Mouse (Mus musculus) MEL (cell line): ENCODE measurements at regions not wholly inside any gene's neighbourhood (a gene's known extent, or its start where the extent isn't known, plus 50 kb on each side); places are given as distances from the start of the nearest gene placed in this dataset.

ENCODE experiments used
- DNase-seq: peaks from one replicate; pipeline ENCODE4 v3.0.0; 2011; ENCODE audit warnings: low read depth, low spot score
- H3K27ac ChIP-seq: 2 replicates; pipeline ENCODE4 v1.5.1; 2012; ENCODE audit warnings: low read depth, mild to moderate bottlenecking, control low read depth, low read length, moderate library complexity; ENCODE audit not compliant: control insufficient read depth
- H3K27me3 ChIP-seq, 2 experiments: fragments of 150-350 bp in 1 of 2; sonication (generic) in 1 of 2; 2 replicates each; pipeline ENCODE4 v1.6.1; 2012; ENCODE audit warnings: low read length in 2 of 2, mild to moderate bottlenecking in 2 of 2, improper control_type of control experiment in 1 of 2, moderate library complexity in 1 of 2; ENCODE audit not compliant: insufficient read depth in 2 of 2, control insufficient read depth in 1 of 2
- H3K36me3 ChIP-seq, 2 experiments: 2 replicates each; pipeline ENCODE4 v1.6.1; 2012 to 2014; ENCODE audit warnings: low read length in 2 of 2, improper control_type of control experiment in 1 of 2, inconsistent platforms in 1 of 2, mild to moderate bottlenecking in 1 of 2; ENCODE audit not compliant: insufficient read depth in 2 of 2, control insufficient read depth in 1 of 2
- H3K4me1 ChIP-seq, 2 experiments: fragments of 150-350 bp in 1 of 2; sonication (generic) in 1 of 2; 2 replicates each; pipeline ENCODE4 v1.6.1; 2012; ENCODE audit warnings: low read length in 2 of 2, improper control_type of control experiment in 1 of 2, mild to moderate bottlenecking in 1 of 2; ENCODE audit not compliant: insufficient read depth in 2 of 2, control insufficient read depth in 1 of 2
- H3K4me3 ChIP-seq, 2 experiments: fragments of 150-350 bp in 1 of 2; sonication (generic) in 1 of 2; 2 replicates each; pipeline ENCODE4 v1.5.1; 2012; ENCODE audit warnings: low read depth in 2 of 2, low read length in 2 of 2, mild to moderate bottlenecking in 2 of 2, moderate library complexity in 2 of 2, control low read depth in 1 of 2, improper control_type of control experiment in 1 of 2; ENCODE audit not compliant: control insufficient read depth in 1 of 2, insufficient read depth in 1 of 2
- H3K79me2 ChIP-seq: 2 replicates; pipeline ENCODE4 v1.6.1; 2012; ENCODE audit warnings: mild to moderate bottlenecking, low read length, moderate library complexity; ENCODE audit not compliant: control insufficient read depth, poor library complexity, insufficient read depth
- H3K9ac ChIP-seq: 2 replicates; pipeline ENCODE4 v1.6.1; 2012; ENCODE audit warnings: low read depth, mild to moderate bottlenecking, control low read depth, low read length, moderate library complexity; ENCODE audit not compliant: control insufficient read depth, poor library complexity, severe bottlenecking
- H3K9me3 ChIP-seq: fragments of 150-350 bp; sonication (generic); replicated peaks from 2 replicates; pipeline ENCODE4 v1.6.1; 2012; ENCODE audit warnings: mild to moderate bottlenecking, low read length, improper control_type of control experiment, moderate library complexity; ENCODE audit not compliant: insufficient read depth
- CHD1 ChIP-seq: IDR thresholded peaks from 2 replicates; pipeline ENCODE4 v1.6.1; 2012; ENCODE audit warnings: low read depth, mild to moderate bottlenecking, inconsistent platforms, low read length, improper control_type of control experiment
- CHD2 ChIP-seq: IDR thresholded peaks from 2 replicates; pipeline ENCODE4 v1.6.1; 2011; ENCODE audit warnings: low read length, improper control_type of control experiment
- E2F4 ChIP-seq: IDR thresholded peaks from 2 replicates; pipeline ENCODE4 v1.6.1; 2011; ENCODE audit warnings: low read depth, low read length, improper control_type of control experiment, borderline replicate concordance
- ETS1 ChIP-seq: IDR thresholded peaks from 2 replicates; pipeline ENCODE4 v1.6.1; 2012; ENCODE audit warnings: low read depth, mild to moderate bottlenecking, inconsistent platforms, low read length, improper control_type of control experiment, moderate library complexity
- GABPA ChIP-seq: IDR thresholded peaks from 2 replicates; pipeline ENCODE4 v1.6.1; 2012; ENCODE audit warnings: low read depth, mild to moderate bottlenecking, inconsistent platforms, low read length, improper control_type of control experiment, moderate library complexity
- MXI1 ChIP-seq: IDR thresholded peaks from 2 replicates; pipeline ENCODE4 v1.6.1; 2011; ENCODE audit warnings: mild to moderate bottlenecking, low read depth, low read length, improper control_type of control experiment
- MYB ChIP-seq: IDR thresholded peaks from 2 replicates; pipeline ENCODE4 v1.6.1; 2011; ENCODE audit warnings: mild to moderate bottlenecking, low read depth, low read length, improper control_type of control experiment
- MYC ChIP-seq: IDR thresholded peaks from 2 replicates; pipeline ENCODE4 v1.6.1; 2011; ENCODE audit warnings: low read depth, mild to moderate bottlenecking, low read length, improper control_type of control experiment, moderate library complexity
- NRF1 ChIP-seq: IDR thresholded peaks from 2 replicates; pipeline ENCODE4 v1.6.1; 2014; ENCODE audit warnings: low read depth, mild to moderate bottlenecking, inconsistent platforms, low read length, improper control_type of control experiment, moderate library complexity; ENCODE audit not compliant: poor library complexity, insufficient read depth, severe bottlenecking
- POLR2A ChIP-seq, 2 experiments: IDR thresholded peaks; 2 replicates each; pipeline ENCODE4 v1.6.1; 2011 to 2012; ENCODE audit warnings: low read length in 2 of 2, mild to moderate bottlenecking in 2 of 2, control low read depth in 1 of 2, improper control_type of control experiment in 1 of 2, low read depth in 1 of 2, moderate library complexity in 1 of 2; ENCODE audit not compliant: control insufficient read depth in 1 of 2, insufficient read depth in 1 of 2, poor library complexity in 1 of 2
- POLR2AphosphoS5 ChIP-seq: IDR thresholded peaks from 2 replicates; pipeline ENCODE4 v1.6.1; 2012; ENCODE audit warnings: low read depth, borderline replicate concordance, mild to moderate bottlenecking, inconsistent platforms, low read length, moderate library complexity, mixed read lengths
- RAD21 ChIP-seq: IDR thresholded peaks from 2 replicates; pipeline ENCODE4 v1.6.1; 2011; ENCODE audit warnings: mild to moderate bottlenecking, low read depth, low read length, improper control_type of control experiment
- SIN3A ChIP-seq: IDR thresholded peaks from 2 replicates; pipeline ENCODE4 v1.6.1; 2012; ENCODE audit warnings: low read length, improper control_type of control experiment, inconsistent platforms
- SMC3 ChIP-seq: IDR thresholded peaks from 2 replicates; pipeline ENCODE4 v1.6.1; 2011; ENCODE audit warnings: low read depth, low read length, improper control_type of control experiment
- TAL1 ChIP-seq: IDR thresholded peaks from 2 replicates; pipeline ENCODE4 v1.6.1; 2012; ENCODE audit warnings: mild to moderate bottlenecking, inconsistent platforms, low read length, moderate library complexity, mixed read lengths
- TCF12 ChIP-seq: IDR thresholded peaks from 2 replicates; pipeline ENCODE4 v1.6.1; 2014; ENCODE audit warnings: low read depth, mild to moderate bottlenecking, inconsistent platforms, low read length, improper control_type of control experiment, moderate library complexity
- UBTF ChIP-seq: IDR thresholded peaks from 2 replicates; pipeline ENCODE4 v1.6.1; 2012; ENCODE audit warnings: low read depth, mild to moderate bottlenecking, inconsistent platforms, low read length, improper control_type of control experiment, moderate library complexity, borderline replicate concordance; ENCODE audit not compliant: insufficient read depth
- USF1 ChIP-seq: IDR thresholded peaks from 2 replicates; pipeline ENCODE4 v1.6.1; 2014; ENCODE audit warnings: low read depth, mild to moderate bottlenecking, inconsistent platforms, low read length, improper control_type of control experiment, moderate library complexity
- ZC3H11A ChIP-seq: IDR thresholded peaks from 2 replicates; pipeline ENCODE4 v1.6.1; 2012; ENCODE audit warnings: low read depth, mild to moderate bottlenecking, inconsistent platforms, low read length, improper control_type of control experiment
- ZNF384 ChIP-seq: IDR thresholded peaks from 2 replicates; pipeline ENCODE4 v1.6.1; 2012; ENCODE audit warnings: low read depth, mild to moderate bottlenecking, inconsistent platforms, low read length, improper control_type of control experiment

DNA sequence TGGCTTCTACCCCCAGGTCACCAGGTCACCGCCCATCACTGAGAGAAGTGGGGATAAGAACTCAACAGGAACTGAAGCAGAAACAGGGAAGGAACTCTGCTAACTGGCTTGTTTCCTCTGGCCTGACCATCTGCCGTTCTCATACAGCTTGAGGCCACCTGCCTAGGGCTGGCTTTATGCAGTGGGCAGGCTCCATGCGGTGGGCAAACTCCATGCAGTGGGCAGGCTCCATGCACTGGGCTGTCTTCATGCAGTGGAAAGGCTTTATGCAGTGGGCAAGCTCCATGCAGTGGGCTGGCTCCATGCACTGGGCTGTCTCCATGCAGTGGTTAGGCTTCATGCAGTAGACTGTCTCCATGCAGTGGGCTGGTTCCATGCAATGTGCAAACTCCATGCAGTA is 438.8 kb downstream of the Cdh26 start:
- no peaks in the 10 kb centered on the region for H3K9me3 ChIP-seq
- TF ChIP-seq RAD21 (no peak), TCF12 (no peak), GABPA (no peak), POLR2AphosphoS5 (no peak), SMC3 (no peak), ETS1 (no peak), SIN3A (no peak), CHD1 (no peak), E2F4 (no peak), USF1 (no peak), MXI1 (no peak), UBTF (no peak), CHD2 (no peak), NRF1 (no peak), ZC3H11A (no peak)
- no peak for DNase-seq
- no peak overlapping the region for H3K4me3 ChIP-seq
- H3K27ac ChIP-seq: no peak overlapping the region
- no peak overlapping the region for H3K9ac ChIP-seq
- H3K79me2 ChIP-seq: no peaks in the 10 kb centered on the region
- no peaks in the 10 kb centered on the region for H3K4me1 ChIP-seq
- H3K27me3 ChIP-seq: no peaks in the 10 kb centered on the region
- H3K36me3 ChIP-seq: no peaks in the 10 kb centered on the region

DNA sequence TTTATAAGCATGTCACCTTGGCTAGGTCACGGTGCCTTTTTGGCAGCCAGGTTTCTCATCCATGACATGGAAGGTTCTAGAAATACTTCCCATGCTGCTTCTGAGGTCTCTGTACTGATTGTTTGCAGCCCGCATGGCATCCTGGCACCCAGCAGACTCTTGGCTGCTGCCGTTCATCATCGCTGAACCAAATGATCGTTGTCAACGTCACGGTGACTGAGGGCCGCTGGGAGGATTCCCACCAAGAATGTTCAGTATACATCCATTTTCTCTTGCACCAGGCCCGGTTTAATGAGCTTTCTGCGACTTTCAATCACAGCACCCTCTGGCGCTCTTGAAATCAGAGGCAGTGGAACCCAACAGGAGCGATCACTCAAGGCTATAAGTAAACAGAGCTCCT is 448.1 kb downstream of the Cdh26 start:
- no peak for DNase-seq
- Histone ChIP-seq H3K27ac (no peak overlapping the region), H3K9me3 (no peaks in the 10 kb centered on the region), H3K9ac (no peak overlapping the region), H3K4me3 (no peak overlapping the region), H3K4me1 (no peaks in the 10 kb centered on the region), H3K27me3 (no peaks in the 10 kb centered on the region), H3K79me2 (no peaks in the 10 kb centered on the region)
- TF ChIP-seq TAL1 (no peak), TCF12 (no peak), UBTF (no peak), POLR2AphosphoS5 (no peak), SIN3A (no peak), ZNF384 (no peak), MYB (no peak), ZC3H11A (no peak), POLR2A (IDR thresholded peaks at IDR 0.05; ENCODE audit: control insufficient read depth in 1 of 2, insufficient read depth in 1 of 2, low read depth in 1 of 2, low read length in 2 of 2, poor library complexity in 1 of 2) (no peak), MYC (no peak)
- TF ChIP-seq, all 39 proteins: peak for 0
- no peaks in the 10 kb centered on the region for H3K36me3 ChIP-seq
